Mouse (Mus musculus): Measurements from ENCODE around the gene Cyp3a25. TPM values are rescaled to one million over a fixed set of nuclear protein-coding genes. Genes with fewer than 3 reads are reported as not detected.
"Not testable (repeated sequence)": the region's sequence is repeated elsewhere in the genome, so short reads cannot be mapped to it uniquely, and the experiment has no call there.

Gene Cyp3a25
- not detected for total RNA-seq (2021)
- long read RNA-seq, experiment 1: 0 reads
- long read RNA-seq, experiment 2: 0 reads

- not testable (repeated sequence) for DNase-seq (ENCODE audit: low spot score in 2 of 2)
Measured at GRCm38 (mm10) chr5:146009509-146009908, at the start of gene Cyp3a25. Gene Cyp3a25 (minus strand): TSS chr5:146009618.

DNA sequence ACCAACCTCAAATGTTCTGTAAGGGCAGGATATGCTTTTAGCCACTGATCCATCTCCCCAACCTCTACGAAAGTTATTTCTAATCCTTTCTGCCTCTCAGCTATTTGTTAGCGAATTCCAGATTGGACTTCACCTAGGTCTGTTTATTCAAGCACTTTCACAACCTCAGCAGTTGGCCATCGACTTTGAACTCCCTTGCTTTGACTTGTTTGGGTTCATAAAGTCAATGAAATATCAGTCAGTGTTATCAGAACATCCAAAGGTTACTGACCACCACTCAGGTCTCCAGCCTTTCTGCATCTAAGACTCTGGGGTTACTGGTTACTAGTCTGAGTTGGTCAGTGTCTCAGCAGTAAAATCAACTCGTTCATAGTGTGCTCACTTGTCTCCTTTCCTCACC, 11.7 kb upstream of the Cyp3a25 start:
- DNase-seq (ENCODE audit: low spot score in 2 of 2): no peak

- no peak for DNase-seq (ENCODE audit: low spot score in 2 of 2)
Measured at GRCm38 (mm10) chr5:146018275-146018674, 8.9 kb upstream of the Cyp3a25 start.

GRCm38 (mm10) chr5:146011251-146011650, 1.8 kb upstream of the Cyp3a25 start:
- DNase-seq (ENCODE audit: low spot score in 2 of 2): no peak

DNA sequence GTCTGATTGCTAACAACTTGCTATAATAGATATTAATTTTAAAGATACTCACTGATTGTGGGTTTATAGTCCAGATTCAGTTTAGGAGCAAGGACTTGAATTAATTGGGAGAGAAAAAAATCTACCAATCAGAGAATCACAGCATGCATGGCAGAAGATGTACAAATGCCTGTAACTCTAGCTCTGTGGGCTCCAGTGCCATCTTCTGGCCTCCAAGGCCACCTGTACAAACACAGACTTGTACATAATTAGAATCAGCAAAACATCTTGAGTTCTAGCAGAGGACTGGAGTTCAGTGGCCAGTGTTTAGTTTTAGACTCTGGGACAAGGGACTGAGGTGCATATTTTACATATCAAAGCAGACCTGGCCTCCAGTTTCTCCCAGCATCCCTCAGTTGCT, 42.3 kb downstream of the Cyp3a25 start:
- DNase-seq (ENCODE audit: low spot score in 2 of 2): no peak

Other genes starting within 250 kb of the Cyp3a25 start
- gene Cyp3a44, start 203.7 kb downstream of the Cyp3a25 start, total RNA-seq (2021): not detected
- not detected for gene Cyp3a11, start 129.7 kb downstream of the Cyp3a25 start, total RNA-seq (2021)
- not detected for gene Cyp3a59, start 69.6 kb upstream of the Cyp3a25 start, total RNA-seq (2021)
- not detected for gene Gm5565, start 150.9 kb upstream of the Cyp3a25 start, total RNA-seq (2021)
- gene Gm6309, start 161.1 kb upstream of the Cyp3a25 start, total RNA-seq (2021): not detected
- under 1 TPM; 0.69 to 0.97 TPM for gene 1700001J03Rik, start 175.7 kb upstream of the Cyp3a25 start, total RNA-seq (2021)
- 10 to 100 TPM; 52.8 to 52.9 TPM for gene Rnf6, start 211.9 kb upstream of the Cyp3a25 start, total RNA-seq (2021)
- 10 to 100 TPM; 42.0 to 47.0 TPM for gene Cdk8, start 221.6 kb upstream of the Cyp3a25 start, total RNA-seq (2021)

All from layer of hippocampus, postnatal 14 days (tissue).